16 mouse cellular contexts compared by ENCODE assay signal in genomic region chr7:61836827-61837226, GRCm38 (mm10).
DNase-seq lines count a peak whose midpoint lies in the region; ATAC-seq and TF ChIP-seq lines count a peak whose summit lies in the region.
"Had no signal": no experiment of that assay in that cellular context is flagged by ENCODE, and none has a peak within 500 bp of the region (broad histone marks: within the 10 kb centered on the region; RNA-seq: fewer than 3 reads in every experiment).

No protein-coding gene starts in this region.

- H3K27ac ChIP-seq in midbrain, embryonic 11.5 days (ENCODE audit: low read depth, low read length), result no peak overlapping the region
- no peak overlapping the region for H3K27ac ChIP-seq in midbrain, embryonic 10.5 days (replicated peaks)
- peak overlapping the region; percentile 66 for H3K27ac ChIP-seq in forebrain, postnatal 0 days (ENCODE audit: low read depth, low read length)
- peak overlapping the region; percentile 49; the same call in 1 of the 2 replicates for H3K27ac ChIP-seq in midbrain, embryonic 12.5 days (replicated peaks)
- H3K27ac ChIP-seq in neural tube, embryonic 14.5 days (ENCODE audit: low read depth, low read length), result peak overlapping the region; percentile 53; the same call in 1 of the 2 replicates
- H3K27ac ChIP-seq in liver, embryonic 11.5 days (ENCODE audit: low read depth, low read length), result no peak overlapping the region
- H3K27ac ChIP-seq: limb, embryonic 10.5 days had no signal

- H3K36me3 ChIP-seq in midbrain, embryonic 11.5 days (ENCODE audit: control insufficient read depth, insufficient read depth, low read length), result no peaks in the 10 kb centered on the region
- no peaks in the 10 kb centered on the region for H3K36me3 ChIP-seq in midbrain, embryonic 10.5 days
- H3K36me3 ChIP-seq in forebrain, postnatal 0 days (ENCODE audit: insufficient read depth), result no peaks in the 10 kb centered on the region
- no peaks in the 10 kb centered on the region for H3K36me3 ChIP-seq in midbrain, embryonic 12.5 days
- no peaks in the 10 kb centered on the region for H3K36me3 ChIP-seq in neural tube, embryonic 14.5 days (ENCODE audit: control insufficient read depth, insufficient read depth, low read length)
- H3K36me3 ChIP-seq in liver, embryonic 11.5 days (ENCODE audit: control insufficient read depth, insufficient read depth, low read length), result no peaks in the 10 kb centered on the region
- H3K36me3 ChIP-seq: limb, embryonic 10.5 days had no signal

- ATAC-seq in midbrain, embryonic 11.5 days (ENCODE audit: low FRiP score), result peak; percentile 53; the same call in 1 of the 2 replicates
- ATAC-seq in forebrain, postnatal 0 days, result no peak
- no peak for ATAC-seq in midbrain, embryonic 12.5 days (ENCODE audit: low FRiP score, low read depth)
- no peak; the same call in 1 of the 2 replicates for ATAC-seq in neural tube, embryonic 14.5 days (ENCODE audit: low read depth)
- no peak for ATAC-seq in liver, embryonic 11.5 days (replicated peaks; ENCODE audit: low FRiP score)

- no peaks in the 10 kb centered on the region for H3K9me3 ChIP-seq in midbrain, embryonic 11.5 days (ENCODE audit: control insufficient read depth, low read length)
- peaks cover 14% of the 10 kb centered on the region for H3K9me3 ChIP-seq in midbrain, embryonic 10.5 days (replicated peaks)
- no peaks in the 10 kb centered on the region for H3K9me3 ChIP-seq in forebrain, postnatal 0 days (ENCODE audit: low read length)
- H3K9me3 ChIP-seq in midbrain, embryonic 12.5 days, result no peaks in the 10 kb centered on the region
- H3K9me3 ChIP-seq in neural tube, embryonic 14.5 days (ENCODE audit: control insufficient read depth, low read length), result no peaks in the 10 kb centered on the region
- no peaks in the 10 kb centered on the region for H3K9me3 ChIP-seq in liver, embryonic 11.5 days (ENCODE audit: control insufficient read depth, low read length)
- H3K9me3 ChIP-seq: limb, embryonic 10.5 days had no signal

- no peak overlapping the region for H3K4me2 ChIP-seq in midbrain, embryonic 11.5 days
- no peak overlapping the region for H3K4me2 ChIP-seq in forebrain, postnatal 0 days (ENCODE audit: low read depth)
- H3K4me2 ChIP-seq in midbrain, embryonic 12.5 days (replicated peaks), result no peak overlapping the region
- no peak overlapping the region for H3K4me2 ChIP-seq in neural tube, embryonic 14.5 days (ENCODE audit: low read depth, low read length)
- H3K4me2 ChIP-seq in liver, embryonic 11.5 days, result no peak overlapping the region

- no peak for TF ChIP-seq CTCF in forebrain, postnatal 0 days (IDR thresholded peaks at IDR 0.05; ENCODE audit: low read depth)

- H3K9ac ChIP-seq in midbrain, embryonic 11.5 days (ENCODE audit: low read length), result no peak overlapping the region
- H3K9ac ChIP-seq in forebrain, postnatal 0 days, result no peak overlapping the region
- H3K9ac ChIP-seq in midbrain, embryonic 12.5 days (replicated peaks), result no peak overlapping the region
- H3K9ac ChIP-seq in neural tube, embryonic 14.5 days (replicated peaks; ENCODE audit: low read depth, low read length), result no peak overlapping the region
- H3K9ac ChIP-seq in liver, embryonic 11.5 days (ENCODE audit: low read depth, low read length), result no peak overlapping the region

- DNase-seq in midbrain, embryonic 11.5 days (ENCODE audit: low spot score, missing footprints), result no peak
- no peak for DNase-seq in midbrain, embryonic 10.5 days (ENCODE audit: low spot score)
- DNase-seq in forebrain, postnatal 0 days, result no peak
- DNase-seq in liver, embryonic 11.5 days (ENCODE audit: low spot score), result no peak
- DNase-seq in kidney, postnatal 25 days, result no peak
- DNase-seq in testis, postnatal 14 days (ENCODE audit: low spot score), result no peak
- DNase-seq: gastrocnemius, postnatal 10 days; heart, adult 11 months; heart, postnatal 36 days; lung, adult 2 months; lung, postnatal 36 days; thymus, postnatal 36 days had no signal

- WGBS in midbrain, embryonic 11.5 days, result 83% methylated on average over 1 of the region's 1 CpGs
- 97% methylated on average over 1 of the region's 1 CpGs for WGBS in midbrain, embryonic 10.5 days
- WGBS in forebrain, postnatal 0 days, result 68% methylated on average over 1 of the region's 1 CpGs
- 82% methylated on average over 1 of the region's 1 CpGs for WGBS in midbrain, embryonic 12.5 days
- 78% methylated on average over 1 of the region's 1 CpGs for WGBS in neural tube, embryonic 14.5 days
- WGBS in liver, embryonic 11.5 days, result 81% methylated on average over 1 of the region's 1 CpGs

- H3K4me3 ChIP-seq in midbrain, embryonic 11.5 days (ENCODE audit: low read depth, low read length), result no peak overlapping the region
- H3K4me3 ChIP-seq in midbrain, embryonic 10.5 days, result no peak overlapping the region
- no peak overlapping the region for H3K4me3 ChIP-seq in forebrain, postnatal 0 days (ENCODE audit: low read depth, low read length)
- H3K4me3 ChIP-seq in midbrain, embryonic 12.5 days, result no peak overlapping the region
- no peak overlapping the region for H3K4me3 ChIP-seq in neural tube, embryonic 14.5 days (ENCODE audit: low read depth, low read length)
- H3K4me3 ChIP-seq in liver, embryonic 11.5 days (ENCODE audit: low read depth, low read length), result no peak overlapping the region
- H3K4me3 ChIP-seq: erythroblast, embryonic 14.5 days; limb, embryonic 10.5 days had no signal

- no peaks in the 10 kb centered on the region for H3K27me3 ChIP-seq in midbrain, embryonic 11.5 days (ENCODE audit: control insufficient read depth, insufficient read depth, low read length)
- H3K27me3 ChIP-seq in midbrain, embryonic 10.5 days (ENCODE audit: low read depth, poor library complexity, severe bottlenecking), result no peaks in the 10 kb centered on the region
- H3K27me3 ChIP-seq in forebrain, postnatal 0 days (ENCODE audit: insufficient read depth, low read length), result no peaks in the 10 kb centered on the region
- no peaks in the 10 kb centered on the region for H3K27me3 ChIP-seq in midbrain, embryonic 12.5 days
- H3K27me3 ChIP-seq in neural tube, embryonic 14.5 days (ENCODE audit: control insufficient read depth, insufficient read depth, low read length), result no peaks in the 10 kb centered on the region
- H3K27me3 ChIP-seq in liver, embryonic 11.5 days (replicated peaks; ENCODE audit: control insufficient read depth, insufficient read depth, low read length), result no peaks in the 10 kb centered on the region

- no peaks in the 10 kb centered on the region for H3K4me1 ChIP-seq in midbrain, embryonic 11.5 days (ENCODE audit: control insufficient read depth, insufficient read depth, low read length)
- H3K4me1 ChIP-seq in midbrain, embryonic 10.5 days, result no peaks in the 10 kb centered on the region
- H3K4me1 ChIP-seq in forebrain, postnatal 0 days (ENCODE audit: insufficient read depth), result no peaks in the 10 kb centered on the region
- peaks cover 3% of the 10 kb centered on the region; the same call in 1 of the 2 replicates for H3K4me1 ChIP-seq in midbrain, embryonic 12.5 days
- no peaks in the 10 kb centered on the region for H3K4me1 ChIP-seq in neural tube, embryonic 14.5 days (ENCODE audit: control insufficient read depth, insufficient read depth, low read length)
- no peaks in the 10 kb centered on the region for H3K4me1 ChIP-seq in liver, embryonic 11.5 days (replicated peaks; ENCODE audit: control insufficient read depth, insufficient read depth, low read length)
- H3K4me1 ChIP-seq: limb, embryonic 10.5 days had no signal

Comparison
In these comparisons a context has a peak if more than half of its experiments do, and no peak if none do; other contexts are left out.
1. H3K27ac ChIP-seq: peak in forebrain, postnatal 0 days (single experiment), midbrain, embryonic 12.5 days (single experiment) and neural tube, embryonic 14.5 days (single experiment); none in midbrain, embryonic 11.5 days (single experiment), midbrain, embryonic 10.5 days (single experiment) and liver, embryonic 11.5 days (single experiment).